Mouse (Mus musculus) 416B (cell line): ENCODE results near the gene Ush2a.

ENCODE experiments used
- DNase-seq: peaks from one replicate; pipeline ENCODE4 v3.0.0; 2011; ENCODE audit warnings: low read depth

The Ush2a gene

DNA sequence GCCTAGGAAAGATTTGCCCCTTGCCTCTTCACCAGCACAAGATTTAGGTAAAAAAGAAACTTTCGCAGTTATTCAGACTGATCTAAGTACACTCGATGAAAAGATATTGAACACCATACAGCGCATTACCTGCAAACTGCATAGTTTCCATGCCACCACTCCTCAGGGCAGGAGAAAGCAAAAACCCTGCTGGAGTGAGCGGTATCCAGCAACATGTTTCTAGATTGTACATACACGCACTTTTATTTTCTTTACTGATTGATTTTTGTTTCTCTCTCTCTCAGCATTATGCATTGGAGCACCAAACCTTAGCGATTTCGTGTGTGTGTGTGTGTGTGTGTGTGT, 746.1 kb downstream of the Ush2a start:
- no peak for DNase-seq

DNA sequence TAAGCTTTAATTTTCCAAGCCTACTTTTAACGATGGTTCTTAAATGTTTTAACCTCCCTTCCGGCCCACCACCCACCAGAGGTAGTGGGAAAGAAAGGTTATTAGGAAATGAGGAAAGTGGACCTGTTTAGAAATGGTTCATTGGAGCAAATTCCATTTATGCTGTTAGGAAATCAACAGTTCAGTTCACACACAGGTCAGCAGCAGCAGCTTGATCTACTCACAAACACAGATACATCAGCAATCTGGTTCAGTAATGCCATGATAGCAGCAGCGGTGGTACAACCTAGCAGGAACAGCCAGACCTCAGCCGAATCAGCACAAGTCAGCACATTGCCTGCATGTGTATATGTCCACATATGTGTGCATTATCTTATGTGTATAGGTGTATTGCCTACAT, 748.8 kb downstream of the Ush2a start:
- DNase-seq: no peak

GRCm38 (mm10) chr1:189012846-189013586, 751.2 kb downstream of the Ush2a start:
- no peak for DNase-seq

- DNase-seq: no peak
Measured at GRCm38 (mm10) chr1:189013587-189013921, 751.7 kb downstream of the Ush2a start.
